Mouse (Mus musculus) neural tube, embryonic 13.5 days (tissue): ENCODE results near the gene Rnase12. TPM values are rescaled to one million over a fixed set of nuclear protein-coding genes. Genes with fewer than 3 reads are reported as not detected.
A peak's percentile ranks its signal among the peaks of the same experiment; 100 is the strongest.
"Not testable (repeated sequence)": the region's sequence is repeated elsewhere in the genome, so short reads cannot be mapped to it uniquely, and the experiment has no call there.

Experiments
- ATAC-seq: fragments of 200-750 bp; cut with Nextera tagmentation; 2 replicates; pipeline ENCODE4 v1.8.0; 2017; ENCODE audit warnings: low read depth, mild to moderate bottlenecking, moderate TSS enrichment, moderate library complexity
- H3K27ac ChIP-seq: fragments of 300-500 bp; sonication (generic); replicated peaks from 2 replicates; pipeline ENCODE4 v1.5.1; 2015; ENCODE audit warnings: moderate library complexity, mild to moderate bottlenecking, inconsistent platforms
- H3K27me3 ChIP-seq: fragments of 300-500 bp; sonication (generic); 2 replicates; pipeline ENCODE4 v1.6.1; 2015; ENCODE audit warnings: mild to moderate bottlenecking, inconsistent platforms
- H3K36me3 ChIP-seq: fragments of 300-500 bp; sonication (generic); 2 replicates; pipeline ENCODE4 v1.6.1; 2015; ENCODE audit warnings: mild to moderate bottlenecking, inconsistent platforms
- H3K4me1 ChIP-seq: fragments of 300-500 bp; sonication (generic); replicated peaks from 2 replicates; pipeline ENCODE4 v1.6.1; 2015; ENCODE audit warnings: inconsistent platforms
- H3K4me2 ChIP-seq: fragments of 300-500 bp; sonication (generic); 2 replicates; pipeline ENCODE4 v1.6.1; 2015; ENCODE audit warnings: inconsistent platforms, mild to moderate bottlenecking, moderate library complexity
- H3K4me3 ChIP-seq: fragments of 300-500 bp; sonication (generic); 2 replicates; pipeline ENCODE4 v1.5.1; 2015; ENCODE audit warnings: mild to moderate bottlenecking, inconsistent platforms
- H3K9ac ChIP-seq: fragments of 300-500 bp; sonication (generic); 2 replicates; pipeline ENCODE4 v1.6.1; 2015; ENCODE audit warnings: moderate library complexity, mild to moderate bottlenecking, inconsistent platforms
- H3K9me3 ChIP-seq: fragments of 300-500 bp; sonication (generic); 2 replicates; pipeline ENCODE4 v1.6.1; 2016; ENCODE audit warnings: inconsistent platforms
- WGBS: fragments of 180-500 bp; shearing (Covaris S2); methylation state at CpG from one replicate; pipeline ENCODE4 v1.1.7; 2015; 5-methylcytosine and 5-hydroxymethylcytosine counted together
- polyA plus RNA-seq: library from polyadenylated mRNA; unstranded; fragments of >200 nt; fragmentation: Nextera tagmentation; extraction: Ambion mirVana; gene quantifications from 2 replicates; pipeline ENCODE4 v1.2.1, GENCODE M21; 2015

Gene Rnase12
- polyA plus RNA-seq: not detected in 2 replicates

DNA sequence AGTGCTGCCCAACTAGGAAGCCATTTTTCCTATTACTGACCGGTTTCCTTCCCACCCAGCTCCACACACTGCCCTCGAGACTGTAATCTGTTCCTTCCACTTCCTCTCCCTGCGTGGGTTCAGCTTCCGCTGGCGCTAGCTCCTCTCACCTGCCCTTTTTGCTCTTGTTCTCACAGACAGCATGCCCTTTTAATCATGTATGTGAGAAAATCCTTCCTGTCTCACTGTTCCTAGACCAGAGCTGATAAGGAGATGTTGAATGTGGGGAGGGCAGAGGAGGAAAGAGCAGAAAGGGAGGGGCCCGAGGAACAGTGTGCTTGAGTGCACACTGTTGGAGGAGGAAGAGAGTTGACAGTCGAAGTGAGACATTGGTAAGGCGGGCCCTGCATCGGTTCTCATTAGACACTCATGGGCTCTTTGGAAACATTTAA lies at the start of gene Rnase12:
Gene Rnase12 (minus strand): TSS at position 261 of the 431 bp plus-strand sequence.
- Histone ChIP-seq H3K9ac (no peak within 1 kb of the TSS), H3K9me3 (no peaks in the 10 kb centered on the region), H3K4me1 (peaks cover 12% of the 10 kb centered on the region), H3K4me3 (no peak within 1 kb of the TSS), H3K27ac (no peak within 1 kb of the TSS), H3K36me3 (no peaks in the 10 kb centered on the region), H3K4me2 (no peak within 1 kb of the TSS), H3K27me3 (no peaks in the 10 kb centered on the region)
- 77% methylated on average over 9 of the region's 9 CpGs for WGBS
- no peak for ATAC-seq

DNA sequence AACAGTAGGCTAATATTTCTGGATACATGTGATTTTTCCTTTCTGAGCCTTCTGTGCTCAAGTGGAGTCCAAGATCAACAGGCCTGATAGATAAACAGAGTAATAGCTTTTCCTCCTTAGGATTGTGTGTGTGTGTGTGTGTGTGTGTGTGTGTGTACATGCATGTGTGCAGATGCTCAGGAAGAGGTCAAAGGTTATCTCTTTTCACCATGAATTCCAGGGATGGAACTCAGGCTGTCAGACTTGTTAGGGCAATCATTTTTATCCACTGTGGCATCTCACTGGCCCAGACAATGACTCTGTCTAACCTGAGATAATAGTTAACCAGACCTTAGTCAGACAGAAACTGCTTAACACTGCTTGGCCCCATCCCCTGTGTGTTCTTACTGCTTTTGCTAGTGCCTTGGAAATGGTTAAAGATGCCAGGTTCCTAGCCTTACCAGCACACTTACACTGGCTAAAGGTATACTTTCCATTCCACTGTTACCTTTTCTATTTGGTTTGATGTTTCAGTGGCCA lies 49.0 kb upstream of the Rnase12 start:
- Histone ChIP-seq H3K36me3 (no peaks in the 10 kb centered on the region), H3K4me2 (no peak overlapping the region), H3K4me3 (no peak overlapping the region), H3K4me1 (no peaks in the 10 kb centered on the region), H3K9me3 (no peaks in the 10 kb centered on the region), H3K27me3 (no peaks in the 10 kb centered on the region), H3K27ac (no peak overlapping the region), H3K9ac (no peak overlapping the region)
- no peak for ATAC-seq

DNA sequence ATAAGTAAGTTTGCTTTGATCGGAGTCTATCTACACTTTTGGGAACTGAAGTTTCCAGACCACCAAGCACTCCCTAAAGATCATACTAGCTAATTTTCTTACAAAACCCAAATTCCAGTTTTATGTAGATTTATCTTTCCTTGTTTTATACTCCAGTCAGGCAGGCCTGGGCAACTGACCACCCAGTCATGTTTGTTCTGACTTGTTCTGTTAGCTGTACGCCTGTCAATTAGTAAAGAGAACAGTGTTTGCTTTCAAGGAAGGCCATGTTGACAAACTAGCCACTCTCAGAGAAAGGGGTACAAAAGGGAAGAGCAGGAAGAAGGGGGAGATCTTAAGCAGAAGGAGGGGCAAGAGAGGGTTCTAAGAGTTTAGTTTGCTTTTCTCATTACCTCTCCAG lies 46.9 kb upstream of the Rnase12 start:
- Histone ChIP-seq H3K4me3 (no peak overlapping the region), H3K27ac (no peak overlapping the region), H3K27me3 (no peaks in the 10 kb centered on the region), H3K9ac (no peak overlapping the region), H3K4me1 (no peaks in the 10 kb centered on the region), H3K9me3 (no peaks in the 10 kb centered on the region), H3K36me3 (no peaks in the 10 kb centered on the region), H3K4me2 (no peak overlapping the region)
- WGBS: 88% methylated on average over 2 of the region's 2 CpGs
- ATAC-seq: no peak

GRCm38 (mm10) chr14:51103217-51103616 lies 45.8 kb upstream of the Rnase12 start:
- Histone ChIP-seq H3K27me3 (no peaks in the 10 kb centered on the region), H3K4me3 (no peak overlapping the region), H3K36me3 (no peaks in the 10 kb centered on the region), H3K4me2 (no peak overlapping the region), H3K4me1 (no peaks in the 10 kb centered on the region), H3K9ac (no peak overlapping the region), H3K9me3 (no peaks in the 10 kb centered on the region), H3K27ac (no peak overlapping the region)
- ATAC-seq: 0 out of 2 replicates have a peak, but pooled peaks have one; percentile 45
- WGBS: 52% methylated on average over 3 of the region's 3 CpGs

GRCm38 (mm10) chr14:51101284-51101683 lies 43.8 kb upstream of the Rnase12 start:
- no peaks in the 10 kb centered on the region for H3K27me3 ChIP-seq
- H3K27ac ChIP-seq: no peak overlapping the region
- 83% methylated on average over 9 of the region's 9 CpGs for WGBS
- H3K9me3 ChIP-seq: no peaks in the 10 kb centered on the region
- H3K9ac ChIP-seq: no peak overlapping the region
- no peak for ATAC-seq
- no peaks in the 10 kb centered on the region for H3K36me3 ChIP-seq
- H3K4me3 ChIP-seq: no peak overlapping the region
- H3K4me1 ChIP-seq: no peaks in the 10 kb centered on the region
- H3K4me2 ChIP-seq: no peak overlapping the region

DNA sequence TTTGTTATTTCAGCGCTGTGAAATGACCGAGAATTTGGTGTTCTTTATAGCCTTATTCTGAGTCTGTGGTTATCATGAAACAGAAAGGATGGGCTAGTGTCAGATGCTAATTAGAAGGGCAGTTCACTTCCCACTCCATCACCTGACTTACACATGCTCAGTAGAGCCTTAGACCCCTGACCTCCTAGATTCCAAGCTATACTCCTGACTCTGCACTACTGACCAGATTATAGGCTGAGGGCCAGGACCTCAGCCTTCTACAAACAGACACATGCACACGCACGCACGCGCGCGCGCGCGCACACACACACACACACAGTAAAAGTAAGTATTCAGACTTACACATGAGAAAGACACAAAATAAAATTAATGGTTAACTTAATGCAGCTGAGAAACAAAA lies 41.5 kb upstream of the Rnase12 start:
- no peak overlapping the region for H3K9ac ChIP-seq
- no peak overlapping the region for H3K27ac ChIP-seq
- H3K4me1 ChIP-seq: no peaks in the 10 kb centered on the region
- WGBS: 96% methylated on average over 11 of the region's 11 CpGs
- no peak overlapping the region for H3K4me3 ChIP-seq
- no peaks in the 10 kb centered on the region for H3K36me3 ChIP-seq
- H3K9me3 ChIP-seq: no peaks in the 10 kb centered on the region
- H3K4me2 ChIP-seq: no peak overlapping the region
- no peaks in the 10 kb centered on the region for H3K27me3 ChIP-seq
- no peak for ATAC-seq

DNA sequence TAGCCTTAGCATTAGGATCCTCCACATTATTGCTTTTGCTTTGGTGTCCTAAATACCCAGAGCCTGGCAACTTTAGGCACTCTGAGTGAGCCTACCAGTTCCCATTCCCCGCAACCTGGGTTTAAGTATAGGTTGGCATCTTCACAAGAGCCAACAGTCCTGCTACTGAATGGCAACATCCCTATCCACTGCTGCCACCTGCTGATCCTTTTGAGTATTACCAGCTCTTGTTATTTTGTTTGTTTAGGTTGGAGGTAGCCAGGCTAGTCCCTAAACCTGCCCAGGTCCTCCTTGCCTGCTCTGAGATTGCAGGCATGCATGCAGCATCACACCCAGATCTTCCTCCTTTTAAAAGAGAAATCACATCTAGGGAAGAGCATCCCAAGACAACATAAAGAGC lies 40.8 kb upstream of the Rnase12 start:
- H3K36me3 ChIP-seq: not testable (repeated sequence)
- 41% methylated on average over 1 of the region's 1 CpGs for WGBS

DNA sequence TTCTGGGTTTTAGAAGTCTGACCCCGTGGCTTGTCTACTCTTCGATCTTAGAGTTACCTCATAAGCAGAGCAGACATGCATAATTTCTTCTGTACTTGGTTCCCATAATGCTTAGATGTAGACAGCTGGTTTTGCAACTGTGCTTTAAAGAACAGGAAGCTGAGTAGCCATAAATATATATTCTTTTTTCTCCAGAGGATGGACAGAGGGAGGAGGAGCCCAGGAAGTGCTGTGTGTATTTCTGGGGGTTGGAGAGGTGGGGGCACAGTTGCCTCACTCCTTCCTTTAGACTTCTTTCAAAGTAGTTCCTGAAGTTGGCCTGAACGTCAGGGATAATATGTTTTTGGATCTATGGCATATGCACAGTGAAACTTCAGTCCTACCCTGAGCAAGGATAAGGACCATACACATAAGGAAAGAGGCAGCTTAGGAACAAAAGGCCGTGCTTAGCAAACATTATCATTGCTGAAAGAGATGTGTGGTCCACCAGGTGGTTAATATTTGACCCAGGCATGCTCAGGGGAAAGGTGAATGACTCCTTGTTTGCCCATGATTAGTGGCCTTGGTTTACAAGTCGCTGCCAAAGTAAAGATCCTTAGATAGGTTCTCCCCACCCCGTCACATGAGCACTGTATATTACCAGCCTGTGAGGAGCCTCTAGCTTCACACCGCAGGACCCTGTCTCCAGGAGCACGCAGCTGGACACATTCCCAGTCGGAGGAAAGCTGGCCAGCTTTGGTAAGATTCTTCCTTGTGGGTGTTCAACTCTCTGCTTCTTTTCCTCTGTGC lies 38.5 kb upstream of the Rnase12 start:
- H3K27ac ChIP-seq: no peak overlapping the region
- H3K9ac ChIP-seq: no peak overlapping the region
- ATAC-seq: no peak
- H3K4me2 ChIP-seq: no peak overlapping the region
- no peaks in the 10 kb centered on the region for H3K36me3 ChIP-seq
- H3K4me3 ChIP-seq: no peak overlapping the region
- H3K4me1 ChIP-seq: peaks cover 6% of the 10 kb centered on the region; the same call in 1 of the 2 replicates
- 69% methylated on average over 9 of the region's 9 CpGs for WGBS
- no peaks in the 10 kb centered on the region for H3K27me3 ChIP-seq
- no peaks in the 10 kb centered on the region for H3K9me3 ChIP-seq

More for the DNA sequence above, 40.8 kb upstream of the Rnase12 start:
- not testable (repeated sequence) for H3K9me3 ChIP-seq, H3K27me3 ChIP-seq, H3K4me1 ChIP-seq, H3K9ac ChIP-seq, H3K4me3 ChIP-seq, H3K4me2 ChIP-seq, H3K27ac ChIP-seq
- peak; percentile 29; the same call in 1 of the 2 replicates for ATAC-seq

DNA sequence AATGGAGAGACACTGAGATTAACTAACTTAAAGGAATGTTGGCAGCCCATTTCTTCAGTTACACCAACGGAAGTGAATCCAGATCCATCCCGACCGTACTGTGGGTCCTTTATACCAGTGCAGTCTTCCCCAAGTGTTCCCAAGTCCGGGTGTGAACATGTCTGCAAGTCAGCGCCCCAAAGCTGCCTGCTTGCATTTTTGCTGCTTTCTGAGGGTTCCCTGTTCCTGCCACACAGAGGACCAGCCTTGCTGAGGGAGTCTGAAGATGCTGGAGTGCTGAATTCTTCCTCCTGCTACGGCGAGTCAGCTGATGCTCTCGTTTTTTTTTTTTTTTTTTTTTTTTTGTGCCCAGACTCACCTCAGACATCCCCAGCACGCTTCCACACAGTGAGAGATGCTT lies 37.5 kb upstream of the Rnase12 start:
- no peak for ATAC-seq
- WGBS: 78% methylated on average over 9 of the region's 9 CpGs
- Histone ChIP-seq H3K4me2 (no peak overlapping the region), H3K9ac (no peak overlapping the region), H3K27ac (no peak overlapping the region), H3K4me1 (peaks cover 6% of the 10 kb centered on the region; the same call in 1 of the 2 replicates), H3K27me3 (no peaks in the 10 kb centered on the region), H3K4me3 (no peak overlapping the region), H3K9me3 (no peaks in the 10 kb centered on the region), H3K36me3 (no peaks in the 10 kb centered on the region)

- Histone ChIP-seq H3K36me3 (no peaks in the 10 kb centered on the region), H3K27ac (no peak overlapping the region), H3K9me3 (no peaks in the 10 kb centered on the region), H3K4me1 (peaks cover 6% of the 10 kb centered on the region; the same call in 1 of the 2 replicates), H3K4me2 (no peak overlapping the region), H3K9ac (no peak overlapping the region), H3K4me3 (no peak overlapping the region), H3K27me3 (no peaks in the 10 kb centered on the region)
- no peak for ATAC-seq
- WGBS: 86% methylated on average over 5 of the region's 5 CpGs
Observed at GRCm38 (mm10) chr14:51094096-51094875, 36.8 kb upstream of the Rnase12 start.

- no peak for ATAC-seq
- Histone ChIP-seq H3K4me3 (no peak overlapping the region), H3K36me3 (no peaks in the 10 kb centered on the region), H3K9me3 (no peaks in the 10 kb centered on the region), H3K9ac (no peak overlapping the region), H3K4me1 (peaks cover 12% of the 10 kb centered on the region; the same call in 1 of the 2 replicates), H3K4me2 (no peak overlapping the region), H3K27ac (no peak overlapping the region), H3K27me3 (no peaks in the 10 kb centered on the region)
- WGBS: 35% methylated on average over 3 of the region's 3 CpGs
Observed at GRCm38 (mm10) chr14:51093496-51093895, 36.0 kb upstream of the Rnase12 start.

DNA sequence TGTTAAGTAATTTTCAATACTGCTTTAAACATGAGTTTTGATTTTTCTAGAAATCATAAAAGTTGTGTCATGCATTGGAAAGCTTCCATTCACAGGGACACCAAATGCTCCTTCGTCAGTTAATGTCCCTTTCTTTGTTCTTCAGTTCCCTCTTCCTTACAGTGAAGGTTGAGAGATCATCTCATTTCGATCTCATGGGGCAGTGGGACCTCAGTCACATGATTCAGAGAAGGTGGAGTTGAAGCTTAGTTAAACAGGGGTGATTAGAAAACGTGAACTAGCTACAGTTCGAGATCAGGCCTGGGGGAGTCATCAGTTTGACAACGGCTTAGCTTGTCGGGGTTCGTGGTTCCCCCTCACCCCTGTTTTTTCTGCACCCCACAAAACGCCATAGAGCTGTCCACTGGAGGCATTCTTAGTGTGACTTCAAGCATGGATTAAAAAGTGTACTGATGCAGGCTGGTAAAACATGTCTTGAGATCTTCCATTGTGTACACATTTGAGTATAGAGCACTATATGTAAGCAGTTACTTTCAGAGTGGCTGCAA lies 34.7 kb upstream of the Rnase12 start:
- 54% methylated on average over 8 of the region's 8 CpGs for WGBS
- H3K9ac ChIP-seq: no peak overlapping the region
- H3K4me2 ChIP-seq: peak overlapping the region; percentile 86
- no peak for ATAC-seq
- no peak overlapping the region for H3K27ac ChIP-seq
- H3K4me3 ChIP-seq: peak overlapping the region; percentile 70
- no peaks in the 10 kb centered on the region for H3K9me3 ChIP-seq
- no peaks in the 10 kb centered on the region for H3K27me3 ChIP-seq
- H3K4me1 ChIP-seq: peaks cover 17% of the 10 kb centered on the region
- no peaks in the 10 kb centered on the region for H3K36me3 ChIP-seq
